Mouse (Mus musculus) bone marrow, adult 2 months (tissue): Measurements from ENCODE around the gene Kalrn.

Experiments used
- CTCF ChIP-seq: fragments of 200-500 bp; IDR thresholded peaks from 2 replicates; pipeline ENCODE4 v1.5.1; 2011; ENCODE audit warnings: low read length, control low read depth; ENCODE audit not compliant: control insufficient read depth, insufficient read depth
- POLR2A ChIP-seq: fragments of 200-500 bp; IDR thresholded peaks from 2 replicates; pipeline ENCODE4 v1.6.1; 2011; ENCODE audit warnings: low read depth, mild to moderate bottlenecking, control low read depth, low read length, borderline replicate concordance; ENCODE audit not compliant: control insufficient read depth

DNA sequence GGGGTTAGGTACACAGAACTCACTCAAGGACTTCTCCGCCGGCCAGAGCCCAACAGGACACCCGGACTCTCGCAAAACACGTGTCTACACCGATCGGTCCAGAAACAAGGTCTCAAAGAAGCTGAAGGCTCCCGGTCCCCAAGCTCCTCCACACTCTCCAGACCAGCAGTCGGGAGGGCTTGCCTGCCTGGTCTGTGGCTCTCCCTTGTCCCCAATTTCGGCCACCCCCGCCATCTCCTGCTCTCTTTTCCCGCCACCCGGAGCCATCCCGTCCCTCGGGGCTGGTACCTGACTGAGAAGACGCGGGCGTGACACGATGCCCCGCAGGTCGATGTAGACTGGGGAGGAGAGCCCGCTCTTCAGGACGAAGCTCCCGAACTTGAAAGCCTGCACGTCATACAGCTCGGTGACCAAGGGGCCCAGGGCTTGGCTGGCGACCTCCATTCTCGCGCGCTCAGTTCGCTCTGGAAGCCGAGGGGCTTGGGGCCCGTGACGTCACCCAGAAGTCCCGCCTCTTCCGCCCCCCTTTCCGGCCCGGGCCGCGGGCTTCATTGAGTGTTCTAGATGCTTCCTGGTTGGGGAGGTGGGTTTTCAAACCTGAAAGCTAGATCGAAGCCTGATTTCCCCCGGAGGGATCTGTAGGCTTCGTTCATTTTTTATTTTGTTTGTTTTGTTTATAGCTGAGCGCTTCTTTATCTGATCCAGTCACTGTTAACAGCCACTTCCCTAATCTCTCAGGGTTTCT is 606.6 kb downstream of the Kalrn start, which contains the start of gene Umps:
- TF ChIP-seq POLR2A (peak; percentile 67; the same call in 1 of the 2 replicates), CTCF (no peak)
